Mouse (Mus musculus) c-Kit-positive CD71-positive TER-119-negative erythroid progenitor cells, embryonic 14.5 days (primary cell): ENCODE measurements around the gene Hhipl1.

ENCODE experiments used
- DNase-seq: peaks from one replicate; pipeline ENCODE4 v3.0.0-alpha.2; 2013; ENCODE audit warnings: low read depth

Hhipl1 gene

GRCm38 (mm10) chr12:108365340-108365739 lies 59.3 kb downstream of the Hhipl1 start:
- DNase-seq, result no peak

GRCm38 (mm10) chr12:108365868-108366267 lies 59.8 kb downstream of the Hhipl1 start:
- no peak for DNase-seq

GRCm38 (mm10) chr12:108367909-108368308 lies 61.8 kb downstream of the Hhipl1 start:
- no peak for DNase-seq

- DNase-seq, result no peak
Observed at GRCm38 (mm10) chr12:108368921-108369320, 62.9 kb downstream of the Hhipl1 start.

- no peak for DNase-seq
Observed at GRCm38 (mm10) chr12:108370596-108371428, 64.7 kb downstream of the Hhipl1 start, which contains the start of gene Eml1. Gene Eml1, plus strand, starts transcription at chr12:108370957.

- no peak for DNase-seq
Observed at GRCm38 (mm10) chr12:108371429-108371765, 65.3 kb downstream of the Hhipl1 start.

GRCm38 (mm10) chr12:108372241-108372640 lies 66.2 kb downstream of the Hhipl1 start:
- no peak for DNase-seq

GRCm38 (mm10) chr12:108373611-108374010 lies 67.5 kb downstream of the Hhipl1 start:
- no peak for DNase-seq

GRCm38 (mm10) chr12:108374689-108375088 lies 68.6 kb downstream of the Hhipl1 start:
- DNase-seq, result no peak

- no peak for DNase-seq
Observed at GRCm38 (mm10) chr12:108378379-108379133, 72.5 kb downstream of the Hhipl1 start.
